Mouse (Mus musculus) gonadal fat pad, adult 2 months (tissue): Measurements from ENCODE around the gene Dppa1. TPM values are rescaled to one million over a fixed set of nuclear protein-coding genes. Genes with fewer than 3 reads are reported as not detected.
"Not testable (repeated sequence)": the region's sequence is repeated elsewhere in the genome, so short reads cannot be mapped to it uniquely, and the experiment has no call there.

Experiments
- DNase-seq: peaks from one replicate; pipeline ENCODE4 v3.0.0-alpha.2; 2012; ENCODE audit warnings: low read depth
- polyA plus RNA-seq: library from polyadenylated mRNA; depleted of rRNA; stranded (reverse); fragments of >200 nt; gene quantifications from 2 replicates; pipeline ENCODE4 v1.2.3, GENCODE M21; 2012; rRNA removed

Dppa1 gene
- not detected in 2 replicates for polyA plus RNA-seq

GRCm38 (mm10) chr11:46629211-46629795, at the start of gene Dppa1:
Dppa1 (minus strand) TSS chr11:46629261.
- DNase-seq: no peak

- DNase-seq: no peak
Observed at GRCm38 (mm10) chr11:46667938-46668337, 38.9 kb upstream of the Dppa1 start.

GRCm38 (mm10) chr11:46667105-46667504, 38.0 kb upstream of the Dppa1 start:
- no peak for DNase-seq

GRCm38 (mm10) chr11:46665599-46666522, 36.8 kb upstream of the Dppa1 start:
- no peak for DNase-seq

- DNase-seq: no peak
Observed at GRCm38 (mm10) chr11:46663215-46663614, 34.2 kb upstream of the Dppa1 start.

GRCm38 (mm10) chr11:46652476-46652875, 23.4 kb upstream of the Dppa1 start:
- DNase-seq: no peak

- not testable (repeated sequence) for DNase-seq
Observed at GRCm38 (mm10) chr11:46649655-46650054, 20.6 kb upstream of the Dppa1 start.

GRCm38 (mm10) chr11:46644824-46645223, 15.8 kb upstream of the Dppa1 start:
- DNase-seq: no peak

GRCm38 (mm10) chr11:46636568-46636967, 7.5 kb upstream of the Dppa1 start:
- DNase-seq: no peak

GRCm38 (mm10) chr11:46635516-46635915, 6.5 kb upstream of the Dppa1 start:
- DNase-seq: not testable (repeated sequence)

- no peak for DNase-seq
Observed at GRCm38 (mm10) chr11:46631635-46632034, 2.6 kb upstream of the Dppa1 start.

- DNase-seq: no peak
Observed at GRCm38 (mm10) chr11:46620414-46621168, 8.5 kb downstream of the Dppa1 start.

GRCm38 (mm10) chr11:46619929-46620328, 9.1 kb downstream of the Dppa1 start:
- DNase-seq: no peak

- DNase-seq: no peak
Observed at GRCm38 (mm10) chr11:46592416-46592815, 36.6 kb downstream of the Dppa1 start.

- DNase-seq: no peak
Observed at GRCm38 (mm10) chr11:46582741-46583140, 46.3 kb downstream of the Dppa1 start.

GRCm38 (mm10) chr11:46580428-46580827, 48.6 kb downstream of the Dppa1 start:
- DNase-seq: no peak

- DNase-seq: no peak
Observed at GRCm38 (mm10) chr11:46578771-46579281, 50.2 kb downstream of the Dppa1 start.

GRCm38 (mm10) chr11:46571327-46571726, 57.7 kb downstream of the Dppa1 start, which contains the start of gene BC053393:
BC053393 (plus strand) TSS chr11:46571536.
- DNase-seq: no peak

GRCm38 (mm10) chr11:46569107-46569506, 60.0 kb downstream of the Dppa1 start:
- DNase-seq: no peak

- DNase-seq: no peak
Observed at GRCm38 (mm10) chr11:46565967-46566366, 63.1 kb downstream of the Dppa1 start.

GRCm38 (mm10) chr11:46564671-46565070, 64.4 kb downstream of the Dppa1 start:
- no peak for DNase-seq

GRCm38 (mm10) chr11:46561096-46561495, 68.0 kb downstream of the Dppa1 start:
- no peak for DNase-seq
